Mouse (Mus musculus): ENCODE data around the gene Limd2.
"Not testable (repeated sequence)": the region's sequence is repeated elsewhere in the genome, so short reads cannot be mapped to it uniquely, and the experiment has no call there.

DNA sequence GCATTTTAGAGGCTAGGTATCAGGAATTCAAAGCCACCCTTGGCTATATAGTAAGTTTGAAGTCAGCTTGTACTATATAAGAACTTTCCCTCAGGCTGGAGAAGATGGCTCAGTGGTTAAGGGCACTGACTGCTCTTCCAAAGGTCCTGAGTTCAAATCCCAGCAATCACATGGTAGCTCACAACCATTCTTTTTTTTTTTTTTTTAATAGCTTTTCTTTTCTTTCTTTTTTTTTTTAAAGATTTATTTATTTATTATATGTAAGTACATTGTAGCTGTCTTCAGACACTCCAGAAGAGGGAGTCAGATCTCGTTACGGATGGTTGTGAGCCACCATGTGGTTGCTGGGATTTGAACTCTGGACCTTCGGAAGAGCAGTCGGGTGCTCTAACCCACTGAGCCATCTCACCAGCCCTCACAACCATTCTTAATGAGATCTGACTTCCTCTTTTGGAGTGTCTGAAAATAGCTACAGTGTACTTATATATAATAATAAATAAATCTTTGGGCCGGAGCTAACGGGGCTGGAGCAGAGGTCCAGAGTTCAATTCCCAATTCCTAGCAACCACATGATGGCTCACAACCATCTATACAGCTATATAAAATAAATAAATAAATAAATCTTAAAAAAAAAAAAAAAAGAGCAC is 33.8 kb downstream of the Limd2 start:
- not testable (repeated sequence) for TF ChIP-seq POLR2A (IDR thresholded peaks at IDR 0.05; ENCODE audit: borderline replicate concordance, insufficient read depth, low read length); CTCF (IDR thresholded peaks at IDR 0.05; ENCODE audit: borderline replicate concordance, insufficient read depth, low read depth, low read length)
